Mouse (Mus musculus) cerebellum, postnatal 10 days (tissue): ENCODE results near the gene Wwox.
A peak's percentile ranks its signal among the peaks of the same experiment; 100 is the strongest.

Experiments
- DNase-seq, 2 experiments: peaks; one replicate each; pipeline ENCODE4 v3.0.0; 2021; ENCODE audit warnings: mixed read lengths in 2 of 2

Gene Wwox

GRCm38 (mm10) chr8:114469208-114469590 lies 29.7 kb downstream of the Wwox start:
- DNase-seq, result no peak

- no peak for DNase-seq
Observed at GRCm38 (mm10) chr8:114473546-114473945, 34.1 kb downstream of the Wwox start.

- DNase-seq, result peak in 1 of 2 experiments; percentile 26
Observed at GRCm38 (mm10) chr8:114476919-114477318, 37.5 kb downstream of the Wwox start.

GRCm38 (mm10) chr8:114477790-114478189 lies 38.3 kb downstream of the Wwox start:
- no peak for DNase-seq

- DNase-seq, result no peak
Observed at GRCm38 (mm10) chr8:114479749-114480148, 40.3 kb downstream of the Wwox start.

- DNase-seq, result peak; percentile 92 to 95
Observed at GRCm38 (mm10) chr8:114491662-114492160, 52.3 kb downstream of the Wwox start.

- DNase-seq, result no peak
Observed at GRCm38 (mm10) chr8:114499448-114500144, 60.1 kb downstream of the Wwox start.

- DNase-seq, result peak; percentile 49 to 58
Observed at GRCm38 (mm10) chr8:114501906-114502305, 62.5 kb downstream of the Wwox start.

GRCm38 (mm10) chr8:114503196-114503595 lies 63.7 kb downstream of the Wwox start:
- peak; percentile 45 to 63 for DNase-seq

GRCm38 (mm10) chr8:114504889-114505288 lies 65.4 kb downstream of the Wwox start:
- DNase-seq, result no peak

GRCm38 (mm10) chr8:114505351-114506347 lies 66.2 kb downstream of the Wwox start:
- DNase-seq, result no peak

GRCm38 (mm10) chr8:114507404-114507803 lies 67.9 kb downstream of the Wwox start:
- DNase-seq, result no peak

- peak; percentile 64 to 70 for DNase-seq
Observed at GRCm38 (mm10) chr8:114510226-114510625, 70.8 kb downstream of the Wwox start.

- DNase-seq, result no peak
Observed at GRCm38 (mm10) chr8:114512075-114512935, 72.8 kb downstream of the Wwox start.

- no peak for DNase-seq
Observed at GRCm38 (mm10) chr8:114514692-114515091, 75.2 kb downstream of the Wwox start.

GRCm38 (mm10) chr8:114523061-114523460 lies 83.6 kb downstream of the Wwox start:
- DNase-seq, result peak; percentile 73 to 75

- DNase-seq, result no peak
Observed at GRCm38 (mm10) chr8:114526626-114527267, 87.3 kb downstream of the Wwox start.

- no peak for DNase-seq
Observed at GRCm38 (mm10) chr8:114527648-114528221, 88.3 kb downstream of the Wwox start.

- no peak for DNase-seq
Observed at GRCm38 (mm10) chr8:114529581-114529980, 90.1 kb downstream of the Wwox start.

- no peak for DNase-seq
Observed at GRCm38 (mm10) chr8:114536201-114536600, 96.7 kb downstream of the Wwox start.

- peak; percentile 77 to 88 for DNase-seq
Observed at GRCm38 (mm10) chr8:114541132-114541531, 101.7 kb downstream of the Wwox start.

GRCm38 (mm10) chr8:114548360-114548759 lies 108.9 kb downstream of the Wwox start:
- DNase-seq, result no peak
